Mouse (Mus musculus) cerebellum, adult 9-11 months (tissue): ENCODE measurements around the gene Ppfibp2.
A peak's percentile ranks its signal among the peaks of the same experiment; 100 is the strongest.

ENCODE experiments used
- DNase-seq: peaks from one replicate; pipeline ENCODE4 v3.0.0; 2022

Ppfibp2 gene

DNA sequence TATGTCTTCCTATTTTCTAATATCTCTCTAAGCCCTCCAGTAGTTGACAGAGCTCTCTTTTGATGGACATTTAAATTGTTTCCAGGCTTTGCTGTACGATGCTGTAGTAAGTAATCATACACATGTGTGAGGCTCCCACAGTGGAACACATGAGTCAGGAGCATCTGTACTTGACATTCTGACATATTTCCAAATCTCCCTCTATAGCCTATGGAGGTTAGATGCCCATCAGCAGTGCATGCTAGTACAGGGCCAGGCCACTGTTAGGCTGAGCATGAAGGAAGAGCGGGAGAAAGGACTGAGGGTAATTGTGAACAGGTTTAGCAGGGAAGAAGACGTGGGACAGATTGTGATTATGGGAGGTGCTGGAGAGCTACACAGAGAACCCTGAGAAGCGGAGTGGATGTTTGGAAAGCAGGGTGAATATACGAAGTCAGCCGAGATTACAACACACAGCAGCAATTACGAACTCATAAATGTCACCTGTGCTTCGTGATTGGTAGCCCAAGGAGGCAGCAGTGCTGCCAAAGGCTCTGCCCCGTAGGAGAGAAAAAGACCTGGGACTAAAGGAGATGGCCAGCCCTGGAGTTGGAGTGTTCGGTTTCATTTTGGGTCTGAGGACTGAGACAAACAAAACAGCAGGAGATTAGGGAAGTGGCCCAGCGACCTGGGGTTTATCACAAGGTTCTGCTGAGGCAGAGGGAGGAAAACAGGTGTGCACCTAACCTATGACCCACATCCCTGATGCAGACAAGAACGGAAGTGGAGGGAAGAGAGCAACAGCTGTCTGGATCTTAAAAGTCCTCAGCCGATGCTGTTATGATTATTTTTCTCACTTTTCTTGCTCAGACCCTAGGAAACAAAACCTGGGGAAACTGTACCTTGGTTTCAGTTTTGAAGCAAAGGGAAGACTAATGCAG is 107.7 kb downstream of the Ppfibp2 start:
- DNase-seq, result no peak

DNA sequence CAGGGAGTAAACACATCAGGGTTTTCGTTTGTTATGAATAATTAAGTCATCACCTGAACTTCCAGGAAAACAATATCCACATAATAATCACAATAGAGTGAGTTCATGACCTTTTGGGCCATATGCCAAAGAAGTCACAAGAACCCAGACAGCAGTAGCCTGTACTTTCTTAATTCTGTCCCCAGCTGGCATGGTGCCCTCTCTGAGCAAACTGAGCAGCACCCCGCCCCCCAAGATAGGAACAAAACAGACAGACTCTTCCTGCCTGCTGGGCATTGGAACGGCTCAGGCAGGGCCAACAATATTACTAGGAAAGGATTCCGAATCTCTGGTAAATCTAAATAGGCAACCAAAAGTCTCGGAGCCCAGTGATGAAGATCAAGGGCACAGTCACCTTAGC is 110.9 kb downstream of the Ppfibp2 start:
- DNase-seq, result no peak

DNA sequence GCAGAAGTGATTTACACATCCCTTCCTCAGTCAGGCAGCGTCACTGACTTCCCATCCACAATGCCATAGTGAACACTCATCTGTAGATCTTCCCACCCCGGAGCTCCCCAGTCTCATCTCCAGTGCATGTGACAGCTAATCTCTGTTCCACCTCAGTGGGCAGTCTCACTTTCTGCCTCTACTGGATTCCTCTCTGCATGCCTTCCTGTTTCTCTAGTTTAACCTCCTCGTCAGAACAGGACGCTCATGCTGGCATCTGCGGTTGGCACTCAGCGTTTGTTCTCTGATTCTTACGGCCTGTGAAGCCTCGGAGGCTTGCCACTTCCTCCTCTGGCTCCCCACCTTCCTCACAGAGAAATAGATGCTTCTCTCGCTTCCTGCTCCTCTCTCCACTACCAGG is 112.6 kb downstream of the Ppfibp2 start:
- no peak for DNase-seq

DNA sequence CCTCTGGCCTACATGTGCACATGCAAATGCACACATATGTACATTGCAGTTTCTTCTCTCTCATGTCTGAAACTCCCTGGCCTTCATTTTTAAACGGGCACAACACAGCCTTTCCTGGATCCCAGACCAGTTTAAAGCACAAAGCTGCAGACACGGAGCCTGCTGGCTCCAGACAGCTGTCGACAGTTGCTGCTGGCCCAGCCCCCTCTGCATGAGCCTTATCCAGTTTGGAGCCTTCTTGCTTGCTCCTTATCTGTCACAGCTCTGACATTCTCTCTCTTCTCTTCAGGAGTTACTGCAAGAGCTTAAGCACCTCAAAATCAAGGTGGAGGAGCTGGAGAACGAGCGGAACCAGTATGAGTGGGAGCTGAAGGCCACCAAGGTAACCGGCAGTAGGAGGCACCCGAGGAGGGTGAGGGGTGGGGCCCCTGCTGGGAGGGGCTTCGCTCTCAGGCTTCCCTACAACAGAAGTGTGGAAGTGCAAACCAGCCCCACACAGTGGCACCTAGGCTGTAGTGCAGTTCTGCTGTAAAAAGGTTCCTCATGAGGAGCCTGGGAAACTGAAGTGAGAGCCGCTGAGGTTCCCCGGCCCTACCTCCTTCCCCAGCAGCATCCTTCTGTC is 113.6 kb downstream of the Ppfibp2 start:
- DNase-seq, result peak; percentile 15

DNA sequence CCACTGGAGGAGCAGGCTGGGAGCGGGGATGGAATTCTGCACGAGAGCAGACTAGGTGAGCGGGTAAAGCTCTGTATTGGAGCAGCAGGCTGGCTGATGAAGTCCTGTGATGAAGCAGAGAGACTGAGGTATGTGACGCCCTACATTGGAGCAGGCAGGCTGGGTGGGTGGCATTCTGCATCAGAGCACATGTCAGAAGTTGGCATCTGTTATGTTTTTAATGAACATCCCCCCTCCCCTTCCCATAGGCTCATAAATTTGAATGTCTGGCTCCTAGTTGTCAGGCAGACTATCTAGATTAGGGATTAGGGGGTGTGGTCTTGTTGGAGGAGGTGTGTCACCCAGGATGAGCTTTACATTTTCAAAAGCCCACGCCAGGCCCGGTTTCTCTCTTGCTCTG is 117.7 kb downstream of the Ppfibp2 start:
- no peak for DNase-seq

DNA sequence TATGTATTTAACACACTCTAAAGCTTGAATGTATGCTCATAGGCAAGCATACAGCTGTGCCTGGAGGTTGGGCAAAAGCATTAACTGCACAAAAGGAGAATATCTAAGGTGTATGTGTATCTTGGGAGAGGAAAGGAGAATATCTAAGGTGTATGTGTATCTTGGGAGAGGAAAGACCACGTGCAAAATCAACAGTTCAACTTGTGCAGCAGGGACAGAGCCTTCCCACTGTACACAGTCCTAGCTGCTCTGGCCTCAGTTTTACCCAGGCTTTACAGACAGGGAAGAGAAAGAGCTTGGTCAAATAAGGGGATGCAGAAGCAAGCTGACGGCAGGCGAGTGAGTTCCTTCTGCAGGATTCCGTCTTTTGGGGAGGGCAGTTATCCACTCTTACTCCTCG is 119.1 kb downstream of the Ppfibp2 start:
- DNase-seq, result no peak

DNA sequence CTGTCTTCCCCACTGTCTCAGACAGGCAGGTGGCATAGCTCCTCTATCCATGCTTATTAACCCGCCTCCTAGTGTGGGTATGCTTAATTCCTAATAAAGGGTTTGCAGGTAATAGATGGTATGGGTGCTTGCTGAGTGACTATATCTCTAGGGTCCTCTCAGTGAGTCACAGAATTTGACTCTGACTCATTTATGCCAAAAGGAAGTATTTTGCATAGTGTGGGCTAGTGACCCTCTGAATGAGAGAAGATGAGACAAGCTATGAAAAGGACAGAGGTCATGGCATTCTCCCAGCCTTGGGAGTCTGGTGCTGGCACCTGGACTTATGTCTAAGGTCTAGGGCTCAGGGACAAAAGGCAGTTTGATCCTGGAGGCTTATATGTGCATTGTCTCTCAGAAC is 125.8 kb downstream of the Ppfibp2 start:
- no peak for DNase-seq

DNA sequence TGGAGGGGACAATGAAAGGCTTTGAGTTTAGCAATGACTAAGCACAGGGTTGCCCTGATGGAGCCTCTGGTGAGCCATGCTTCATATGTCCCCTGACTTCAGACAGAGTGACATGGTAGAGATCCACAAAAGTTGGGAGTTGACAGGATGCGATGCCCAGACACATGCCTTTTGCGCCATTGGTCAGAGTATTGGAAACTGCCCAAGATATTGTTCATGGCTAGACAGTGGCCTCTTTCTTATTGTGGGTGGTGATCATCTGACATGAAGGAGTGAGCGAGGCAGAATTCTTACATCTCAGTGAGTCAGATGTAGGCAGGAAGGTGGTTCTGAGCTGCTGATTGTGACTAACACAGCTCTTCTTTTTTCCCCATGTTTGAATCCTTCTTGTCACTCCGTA is 127.5 kb downstream of the Ppfibp2 start:
- no peak for DNase-seq

DNA sequence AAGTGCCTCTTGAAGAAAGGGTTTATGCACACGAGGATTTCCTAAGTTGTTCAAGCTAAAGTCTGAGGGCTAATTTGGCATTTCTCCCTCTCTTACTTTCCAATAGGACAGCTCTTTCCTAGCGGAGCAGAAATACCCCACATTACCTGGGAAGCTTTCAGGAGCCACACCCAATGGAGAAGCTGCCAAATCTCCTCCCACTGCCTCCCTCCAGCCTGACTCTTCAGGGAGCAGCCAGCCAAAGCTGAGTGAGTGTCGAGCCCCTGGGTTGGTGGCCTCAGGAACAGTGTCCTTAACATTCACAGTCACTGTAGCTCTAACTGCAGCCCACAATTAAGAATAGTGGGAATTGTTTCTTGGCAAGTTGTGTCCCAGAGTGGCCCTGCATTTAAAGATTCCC is 132.5 kb downstream of the Ppfibp2 start:
- no peak for DNase-seq

DNA sequence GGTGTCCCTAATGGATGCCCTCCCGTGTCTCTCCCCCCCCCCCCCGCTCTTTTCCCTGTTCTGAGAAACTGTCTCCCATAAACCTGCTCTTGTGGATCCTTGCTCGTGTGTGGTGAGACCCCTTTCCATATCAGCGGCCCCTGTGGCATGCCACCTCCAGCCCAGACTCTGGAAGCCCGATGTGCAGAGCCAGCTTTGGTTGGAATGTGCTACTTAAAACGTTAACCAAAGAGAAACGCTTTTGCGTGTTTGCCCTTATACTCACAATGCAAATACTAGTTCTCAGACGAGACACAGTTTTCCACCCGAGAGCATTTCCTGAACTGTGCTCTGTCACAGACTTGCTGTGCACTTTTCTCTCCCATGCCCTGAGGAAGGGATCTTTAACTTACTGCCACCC is 135.6 kb downstream of the Ppfibp2 start:
- DNase-seq, result no peak

DNA sequence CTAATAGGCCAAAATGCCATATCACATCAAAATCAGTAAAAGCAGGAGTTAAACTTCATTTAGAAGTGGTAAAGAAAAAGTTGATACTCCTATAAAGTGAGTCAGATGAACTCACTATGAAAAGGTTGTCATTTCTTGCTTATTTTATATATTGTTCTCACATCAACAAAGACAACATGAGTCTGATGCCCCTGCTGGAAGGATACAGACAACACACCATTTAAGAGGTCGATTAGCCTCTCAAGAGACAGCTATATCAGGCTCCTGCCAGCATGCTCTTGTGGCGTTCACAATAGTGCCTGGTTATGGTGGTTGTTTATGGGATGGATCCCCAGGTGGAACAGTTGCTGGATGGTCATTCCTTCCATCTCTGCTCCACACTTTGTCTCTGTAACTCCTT is 138.2 kb downstream of the Ppfibp2 start:
- DNase-seq, result no peak

DNA sequence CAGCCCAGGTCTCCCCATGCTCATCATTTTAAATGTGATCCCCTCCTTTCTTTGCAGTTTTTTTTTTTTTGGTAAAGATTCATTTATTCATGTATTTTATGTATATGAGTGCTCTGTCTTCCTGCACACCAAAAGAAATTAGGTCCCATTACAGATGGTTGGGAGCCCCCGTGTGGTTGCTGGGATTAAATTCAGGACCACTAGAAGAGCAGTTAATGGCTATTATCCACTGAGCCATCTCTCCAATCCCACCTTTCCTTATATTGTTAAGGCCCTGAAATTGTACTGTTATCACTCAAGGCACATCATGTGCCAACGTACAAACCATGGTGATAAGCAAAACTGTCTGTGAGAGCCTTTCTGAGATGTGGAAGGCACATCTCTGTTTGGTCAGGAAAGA is 143.7 kb downstream of the Ppfibp2 start:
- no peak for DNase-seq

DNA sequence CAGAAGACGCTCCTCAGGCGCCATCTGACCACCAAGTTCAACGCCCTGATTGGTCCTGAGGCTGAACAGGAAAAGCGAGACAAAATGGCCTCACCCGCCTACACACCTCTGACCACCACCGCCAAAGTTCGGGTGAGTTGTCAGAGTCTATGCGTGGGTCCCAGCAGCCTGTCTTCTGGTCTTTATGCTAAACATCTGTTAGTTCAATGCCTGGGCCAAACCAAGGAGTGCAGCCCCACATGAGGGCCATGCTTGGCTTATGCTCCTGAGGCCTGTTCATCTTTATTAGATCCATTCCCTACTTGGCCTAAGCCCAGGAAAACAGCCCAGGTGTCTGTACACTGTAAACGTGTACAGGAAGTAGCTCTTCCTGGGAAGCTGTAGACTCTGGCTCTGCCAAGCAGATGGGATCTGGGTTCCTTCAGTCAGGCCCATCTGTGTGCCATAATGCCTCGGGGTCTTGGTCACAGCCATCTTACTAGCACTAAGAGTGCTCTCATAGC is 148.0 kb downstream of the Ppfibp2 start:
- no peak for DNase-seq

DNA sequence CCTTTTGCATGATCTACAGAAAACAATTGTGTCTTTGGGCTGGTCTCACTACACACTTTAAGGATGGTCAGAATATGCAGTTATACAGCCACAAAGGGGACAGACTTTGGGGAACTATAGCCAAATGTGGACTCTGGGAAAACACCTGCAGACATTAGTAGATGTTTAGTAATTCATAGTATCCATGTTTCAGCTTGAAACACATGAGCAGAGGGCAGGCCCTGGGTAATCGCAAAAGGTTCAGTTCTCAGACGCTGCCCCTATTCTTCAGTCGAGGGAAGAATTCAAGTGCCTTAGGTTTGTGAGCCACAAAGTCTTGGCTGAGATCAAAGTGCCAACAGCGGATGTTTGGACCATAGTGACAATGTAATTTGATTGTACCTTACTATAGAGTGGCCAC is 149.4 kb downstream of the Ppfibp2 start:
- no peak for DNase-seq

DNA sequence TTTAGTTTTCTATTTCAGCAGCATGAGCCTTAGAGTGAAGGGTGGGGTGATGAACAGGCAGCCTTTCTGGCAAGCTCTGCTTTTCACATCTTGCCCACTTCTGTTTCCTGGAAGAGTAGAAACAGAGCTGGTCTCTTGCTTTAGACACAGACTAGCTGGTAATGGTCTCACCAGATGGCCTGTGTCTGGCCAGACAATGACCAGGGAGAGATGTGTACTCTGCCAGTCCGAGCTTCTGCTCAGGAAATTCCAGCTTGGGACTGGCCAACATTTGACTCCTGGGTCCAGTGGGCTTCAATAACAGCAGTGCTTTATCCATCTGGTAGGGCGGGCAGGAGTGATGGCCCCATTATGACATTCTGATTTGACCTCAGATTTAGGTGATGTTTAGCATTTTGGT is 150.1 kb downstream of the Ppfibp2 start:
- DNase-seq, result no peak

DNA sequence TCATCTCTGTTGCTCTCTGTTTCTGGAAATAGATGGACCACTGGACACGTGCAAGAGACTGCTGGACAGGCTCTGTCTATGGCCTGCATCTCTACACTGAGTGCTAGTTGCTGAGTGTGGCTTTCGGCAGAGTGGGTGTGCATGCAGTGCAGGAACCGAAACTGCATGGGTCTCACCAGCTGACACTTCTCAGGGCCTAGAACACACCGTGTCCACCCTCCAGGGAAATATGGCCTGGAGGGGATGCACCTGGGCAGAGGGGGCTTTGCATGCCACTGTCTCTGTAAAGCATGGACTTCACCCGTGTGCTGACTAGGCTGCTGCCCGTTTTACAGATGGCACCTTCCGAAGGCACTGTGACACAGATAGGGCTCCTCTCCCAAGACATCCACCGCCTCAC is 151.0 kb downstream of the Ppfibp2 start:
- DNase-seq, result no peak

DNA sequence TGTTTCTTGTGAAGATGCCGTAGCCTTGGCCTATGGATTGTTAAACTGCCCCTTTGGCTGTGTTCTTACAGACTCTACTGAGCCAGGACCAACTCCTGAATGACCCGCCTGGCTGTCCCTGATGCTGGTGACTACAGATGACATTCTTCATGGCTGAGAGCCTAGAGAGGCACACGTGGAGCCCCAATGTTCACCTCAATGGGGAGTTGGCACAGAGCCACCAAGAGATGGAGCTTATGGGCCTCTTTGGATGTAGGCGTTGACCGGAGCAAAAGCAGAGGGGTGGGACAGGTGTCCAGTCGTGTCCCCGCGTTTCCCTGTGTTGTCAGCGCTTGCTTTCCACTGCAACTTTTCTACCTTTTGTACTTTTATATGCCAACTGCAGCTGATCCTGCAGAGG is 152.5 kb downstream of the Ppfibp2 start:
- no peak for DNase-seq

DNA sequence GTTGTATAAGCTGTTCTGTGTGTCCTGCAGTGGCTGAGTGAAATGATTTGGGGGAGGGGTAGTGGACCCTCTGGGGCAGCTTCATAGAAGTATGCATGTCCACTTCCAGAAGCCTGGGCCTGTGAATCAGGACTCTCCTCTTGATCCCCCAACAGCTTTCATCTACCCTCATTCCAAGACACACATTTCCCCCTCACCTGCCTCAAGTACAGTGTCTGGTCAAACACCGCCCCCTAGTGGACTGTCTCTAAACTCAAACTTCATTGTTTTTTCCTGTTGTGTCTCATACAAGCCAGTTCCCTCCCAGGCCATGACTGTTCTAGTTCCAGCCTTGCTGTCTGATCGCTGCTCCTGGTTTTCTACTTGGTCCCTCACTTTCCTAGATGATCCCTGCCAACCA is 152.9 kb downstream of the Ppfibp2 start:
- peak; percentile 16 for DNase-seq

DNA sequence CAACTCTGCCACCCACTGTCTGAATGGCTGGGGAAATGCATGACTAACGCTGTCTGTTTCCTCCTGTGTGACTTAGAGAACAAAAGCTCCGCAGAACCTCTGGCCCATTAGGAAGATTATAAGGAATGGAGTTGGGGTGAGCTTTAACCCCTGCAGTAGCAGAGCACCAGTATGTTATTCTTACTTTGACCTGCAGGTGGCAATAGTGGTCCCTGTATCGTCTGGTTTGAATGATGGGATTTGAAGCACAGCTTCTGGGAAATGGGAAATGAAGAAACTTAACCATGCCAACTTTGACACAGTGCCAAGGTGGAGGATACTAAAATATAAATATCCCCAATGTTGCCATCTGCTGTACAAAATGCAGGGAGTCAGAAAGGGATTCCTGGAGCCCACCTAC is 154.3 kb downstream of the Ppfibp2 start:
- no peak for DNase-seq

DNA sequence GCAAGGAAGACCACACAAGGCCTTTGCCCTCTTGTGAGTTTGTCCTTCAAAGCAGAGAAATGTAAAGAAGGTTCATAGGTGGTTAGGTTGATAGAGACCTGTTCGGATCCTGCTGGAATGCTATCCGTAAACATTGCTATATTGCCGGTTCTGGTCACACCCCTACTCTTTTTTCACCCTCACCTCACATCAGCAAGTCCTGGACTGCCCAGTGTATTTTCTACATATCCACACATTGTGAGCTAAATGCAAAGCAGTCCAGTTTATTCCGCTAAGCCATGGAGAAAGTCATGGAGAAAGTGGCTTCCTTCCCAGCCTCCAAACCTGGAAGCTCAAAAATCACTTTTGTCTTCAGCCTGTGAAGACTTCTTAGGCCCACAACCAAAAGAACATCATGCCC is 154.7 kb downstream of the Ppfibp2 start:
- no peak for DNase-seq

DNA sequence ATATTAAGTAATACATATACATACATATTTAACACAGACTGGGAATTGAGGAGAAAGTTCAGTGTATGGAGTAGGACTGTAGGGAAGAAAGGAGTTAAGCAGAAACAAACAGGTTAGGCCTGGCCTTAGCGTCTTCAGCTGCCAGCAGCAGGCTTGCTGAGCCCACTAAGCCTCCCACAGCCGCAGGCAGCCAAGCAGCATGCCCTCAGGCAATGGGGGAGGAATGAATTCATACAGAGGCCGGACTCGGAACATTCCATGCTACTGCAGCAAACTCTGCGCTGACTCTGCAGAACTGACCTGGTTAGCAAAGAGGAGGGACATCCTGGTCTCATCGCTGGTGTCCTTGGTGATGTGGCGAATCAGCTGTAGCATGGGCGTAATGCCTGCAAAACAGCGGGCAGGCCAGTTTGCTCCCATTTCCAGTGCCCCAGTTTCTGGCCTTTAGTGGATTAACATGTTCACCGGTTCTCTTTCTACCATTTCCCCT is 157.1 kb downstream of the Ppfibp2 start:
- no peak for DNase-seq

DNA sequence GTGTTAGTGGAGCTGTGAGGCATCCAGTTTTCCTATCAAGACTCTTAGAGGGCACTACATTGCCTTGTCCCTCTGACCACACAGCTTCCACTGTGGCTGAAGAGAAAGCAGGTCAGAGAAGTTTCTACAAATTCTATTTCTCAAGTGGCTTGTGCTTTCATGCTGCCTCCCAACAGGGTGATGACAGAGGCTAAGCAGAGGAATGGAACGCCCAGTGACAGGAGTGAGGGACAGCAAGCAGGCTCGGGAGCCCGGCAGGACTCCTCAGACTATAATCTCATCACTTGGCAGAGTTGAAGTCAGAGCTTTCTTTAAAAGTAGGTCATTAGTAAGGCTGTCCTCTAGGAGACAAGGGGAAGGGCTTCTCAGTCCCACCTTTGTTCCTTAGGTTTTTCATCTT is 160.9 kb downstream of the Ppfibp2 start:
- no peak for DNase-seq

DNA sequence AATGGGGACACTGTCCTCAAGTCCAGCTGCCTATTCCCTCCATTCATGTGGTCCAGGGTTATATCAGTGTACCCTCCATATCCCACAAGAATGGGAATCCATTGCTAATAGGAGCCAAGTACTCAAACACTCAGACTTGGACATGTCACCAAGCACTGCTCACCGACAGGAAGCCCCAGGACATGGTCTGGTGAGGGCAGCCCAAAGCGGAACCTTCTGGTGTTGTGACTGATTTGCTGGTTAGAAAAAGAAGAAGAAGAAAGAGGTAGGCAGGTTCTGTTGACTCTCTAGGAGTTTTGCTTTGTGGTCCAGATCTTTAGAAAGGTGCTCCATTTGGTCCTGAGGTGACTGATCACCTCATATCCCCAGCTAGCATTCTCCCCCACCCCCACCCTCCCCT is 161.7 kb downstream of the Ppfibp2 start:
- no peak for DNase-seq
